Mouse (Mus musculus) ES-Bruce4 (cell line): ENCODE data around the gene Sorbs2.

Source experiments
- CTCF ChIP-seq: IDR thresholded peaks from one replicate; pipeline ENCODE4 v1.8.1; 2011; ENCODE audit warnings: low read depth, low read length
- EP300 ChIP-seq: IDR thresholded peaks from 2 replicates; pipeline ENCODE4 v1.6.1; 2011; ENCODE audit warnings: low read depth, low read length; ENCODE audit not compliant: insufficient read depth
- POLR2A ChIP-seq: IDR thresholded peaks from one replicate; pipeline ENCODE4 v1.8.1; 2011; ENCODE audit warnings: low read length; ENCODE audit not compliant: insufficient read depth

GRCm38 (mm10) chr8:45689611-45690207 lies 182.1 kb downstream of the Sorbs2 start:
- TF ChIP-seq POLR2A: no peak
- no peak for TF ChIP-seq CTCF
- no peak for TF ChIP-seq EP300
